Mouse (Mus musculus) spleen, postnatal 10 days (tissue): ENCODE measurements around the gene Cenpm.

Source experiments
- DNase-seq, 2 experiments: peaks; one replicate each; pipeline ENCODE4 v3.0.0; 2021 to 2022; ENCODE audit warnings: low spot score in 2 of 2

The Cenpm gene

GRCm38 (mm10) chr15:82243742-82244114 lies 820 bp downstream of the Cenpm start:
- DNase-seq, result no peak

GRCm38 (mm10) chr15:82243311-82243710 lies 1.2 kb downstream of the Cenpm start:
- DNase-seq, result no peak

- DNase-seq, result peak; percentile 89
Measured at GRCm38 (mm10) chr15:82236565-82236964, 8.0 kb downstream of the Cenpm start.

- peak in 1 of 2 experiments; percentile 37 for DNase-seq
Measured at GRCm38 (mm10) chr15:82235661-82236060, 8.9 kb downstream of the Cenpm start.

- peak in 1 of 2 experiments; percentile 39 for DNase-seq
Measured at GRCm38 (mm10) chr15:82232651-82233050, 11.9 kb downstream of the Cenpm start.

- DNase-seq, result peak in 1 of 2 experiments; percentile 31
Measured at GRCm38 (mm10) chr15:82231591-82232378, 12.8 kb downstream of the Cenpm start.

- no peak for DNase-seq
Measured at GRCm38 (mm10) chr15:82231100-82231499, 13.4 kb downstream of the Cenpm start.

GRCm38 (mm10) chr15:82230098-82230611 lies 14.4 kb downstream of the Cenpm start:
- DNase-seq, result no peak

- peak in 1 of 2 experiments; percentile 73 for DNase-seq
Measured at GRCm38 (mm10) chr15:82229542-82230045, 15.0 kb downstream of the Cenpm start.

- no peak for DNase-seq
Measured at GRCm38 (mm10) chr15:82225769-82226168, 18.8 kb downstream of the Cenpm start.

GRCm38 (mm10) chr15:82224602-82225215 lies 19.8 kb downstream of the Cenpm start:
- no peak for DNase-seq

- DNase-seq, result peak; percentile 60 to 85
Measured at GRCm38 (mm10) chr15:82223657-82224601, 20.6 kb downstream of the Cenpm start, which contains the start of gene Tnfrsf13c. Tnfrsf13c (minus strand) TSS chr15:82224369.

- DNase-seq, result no peak
Measured at GRCm38 (mm10) chr15:82223251-82223650, 21.3 kb downstream of the Cenpm start.

- DNase-seq, result no peak
Measured at GRCm38 (mm10) chr15:82221104-82221860, 23.3 kb downstream of the Cenpm start.

- DNase-seq, result no peak
Measured at GRCm38 (mm10) chr15:82220003-82220675, 24.4 kb downstream of the Cenpm start.

GRCm38 (mm10) chr15:82218778-82219666 lies 25.5 kb downstream of the Cenpm start:
- DNase-seq, result peak in 1 of 2 experiments; percentile 78

- no peak for DNase-seq
Measured at GRCm38 (mm10) chr15:82217980-82218379, 26.6 kb downstream of the Cenpm start.

GRCm38 (mm10) chr15:82217039-82217438 lies 27.5 kb downstream of the Cenpm start:
- no peak for DNase-seq
